Mouse (Mus musculus) gastrocnemius, postnatal 10 days (tissue): ENCODE measurements around the gene Pde4d. TPM values are rescaled to one million over a fixed set of nuclear protein-coding genes. Genes with fewer than 3 reads are reported as not detected.

Experiments used
- DNase-seq: peaks from one replicate; pipeline ENCODE4 v3.0.0; 2021; ENCODE audit warnings: mixed read lengths
- total RNA-seq, 2 experiments: library from RNA; stranded (reverse); gene quantifications; 2 replicates each; pipeline ENCODE4 v1.2.3; 2021

The Pde4d gene
- total RNA-seq, 2 experiments from 2014 or later = 79.5 to 83.1 TPM

DNA sequence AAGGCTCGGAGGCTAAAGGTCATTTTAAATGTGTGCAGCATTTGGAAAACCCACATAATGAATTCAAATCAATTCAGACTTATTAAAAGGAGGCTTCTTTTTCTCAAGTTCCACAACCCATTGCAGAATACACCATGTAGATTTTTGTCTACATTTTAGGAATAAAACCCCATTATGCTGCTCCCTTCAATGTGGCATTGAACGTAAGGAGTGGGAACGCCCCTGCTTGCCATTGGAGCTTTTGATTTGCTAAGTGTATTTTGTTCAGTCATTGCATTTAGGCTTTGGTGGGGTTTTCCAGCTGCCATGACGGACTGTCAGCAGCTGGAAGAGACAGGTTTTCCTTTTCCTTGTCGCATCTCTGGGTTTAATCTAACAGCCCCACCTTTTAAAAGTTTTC is 1256.8 kb downstream of the Pde4d start:
- DNase-seq = no peak

DNA sequence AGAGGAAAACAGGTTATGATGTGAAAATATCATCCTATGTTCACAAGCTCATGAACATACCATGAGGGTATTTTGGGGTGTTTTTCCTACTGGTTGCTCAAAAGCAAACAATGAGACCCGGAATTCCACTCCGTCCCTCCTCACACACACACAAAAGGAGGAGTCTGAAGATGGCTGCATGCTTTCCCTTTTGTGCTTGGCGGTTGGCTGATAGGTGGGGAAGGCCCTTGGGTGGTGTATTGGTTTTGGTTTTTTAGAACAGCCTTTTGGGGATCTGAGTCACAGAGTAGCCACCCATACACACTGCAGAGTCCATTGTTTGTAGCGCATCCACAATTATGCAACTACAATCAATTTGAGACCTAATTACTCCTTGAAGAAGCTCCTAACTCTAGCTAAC is 1257.4 kb downstream of the Pde4d start:
- no peak for DNase-seq

DNA sequence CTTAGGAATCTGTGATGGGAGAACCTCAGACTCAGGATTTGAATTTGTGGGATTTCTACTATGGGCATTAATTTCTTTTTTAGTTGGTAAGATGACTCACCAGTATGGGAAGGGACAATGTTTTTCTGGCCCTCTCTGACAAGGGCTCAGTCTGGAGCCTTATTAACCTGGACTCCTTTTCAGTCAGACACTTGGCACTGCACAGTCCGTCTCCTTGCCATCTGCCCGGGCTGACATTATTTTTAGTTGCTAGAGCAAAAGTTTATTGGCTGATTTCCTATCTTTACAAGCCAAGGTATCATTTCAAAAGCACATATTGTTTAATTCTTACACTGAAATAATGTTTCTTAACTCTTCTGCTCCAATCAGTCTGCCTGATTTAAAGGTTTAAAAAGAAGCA is 1258.6 kb downstream of the Pde4d start:
- DNase-seq = no peak

DNA sequence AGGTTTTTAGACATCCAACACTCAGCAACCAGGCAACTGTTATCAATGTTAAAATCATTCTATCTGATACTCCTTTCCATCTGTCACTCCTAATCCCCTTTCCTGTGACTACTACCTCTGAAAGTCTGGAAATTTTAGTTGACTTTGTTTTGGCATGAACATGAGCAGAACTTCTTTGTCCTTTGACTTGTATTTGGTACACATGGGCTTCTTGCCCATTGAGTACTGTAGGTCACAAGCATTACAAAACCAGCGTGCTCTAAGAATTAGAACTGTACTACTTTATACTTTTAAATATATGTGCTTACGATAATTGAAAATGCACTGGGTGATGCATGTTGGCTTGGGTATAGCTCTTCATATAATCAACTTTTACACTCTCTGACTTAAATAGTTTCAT is 1264.8 kb downstream of the Pde4d start:
- no peak for DNase-seq

DNA sequence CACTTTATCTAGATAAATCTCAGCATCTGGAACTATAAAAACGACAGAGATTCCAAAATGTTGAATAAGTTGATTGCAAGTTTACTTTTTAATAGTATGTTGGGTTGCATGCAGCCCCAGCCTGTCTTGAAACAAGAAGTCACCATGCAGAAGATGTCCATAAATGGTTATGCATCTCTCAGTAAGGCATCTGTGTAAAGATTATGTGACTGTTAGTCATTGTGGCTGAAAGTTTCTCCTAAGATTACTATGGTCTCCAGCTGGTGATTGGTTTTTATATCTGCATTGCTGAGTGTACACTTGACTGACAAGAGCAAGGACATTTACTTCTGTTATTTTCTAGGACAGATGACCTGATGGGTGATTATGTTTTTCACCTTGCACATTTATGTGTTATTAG is 1265.6 kb downstream of the Pde4d start:
- no peak for DNase-seq

DNA sequence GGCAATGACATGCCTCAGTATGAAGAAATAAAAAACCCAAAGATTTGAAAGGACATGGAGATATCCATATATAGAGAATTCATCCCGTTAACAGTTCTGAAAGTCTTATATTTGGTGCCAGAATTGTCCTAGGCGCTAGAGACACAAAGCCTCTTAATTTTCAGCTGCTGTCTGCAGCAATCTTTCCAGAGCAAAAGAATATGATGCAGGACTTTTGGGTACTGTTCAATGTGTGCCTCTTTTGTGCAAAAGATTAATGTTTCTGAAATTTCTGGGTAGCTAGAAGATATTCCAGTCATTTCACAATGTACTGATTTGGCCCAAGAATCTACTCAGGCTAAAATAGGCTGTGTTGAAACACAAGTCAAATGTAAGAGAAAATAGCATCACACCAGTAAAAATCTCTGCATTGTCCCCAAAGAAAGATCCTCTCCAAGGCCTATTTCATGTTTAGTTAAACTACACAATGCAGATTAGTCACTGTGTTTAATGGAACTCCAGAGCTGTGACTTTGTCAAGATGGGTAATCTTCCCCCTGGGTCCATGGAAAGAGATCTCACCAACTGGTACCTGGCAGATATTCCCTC is 1270.5 kb downstream of the Pde4d start:
- DNase-seq = no peak

DNA sequence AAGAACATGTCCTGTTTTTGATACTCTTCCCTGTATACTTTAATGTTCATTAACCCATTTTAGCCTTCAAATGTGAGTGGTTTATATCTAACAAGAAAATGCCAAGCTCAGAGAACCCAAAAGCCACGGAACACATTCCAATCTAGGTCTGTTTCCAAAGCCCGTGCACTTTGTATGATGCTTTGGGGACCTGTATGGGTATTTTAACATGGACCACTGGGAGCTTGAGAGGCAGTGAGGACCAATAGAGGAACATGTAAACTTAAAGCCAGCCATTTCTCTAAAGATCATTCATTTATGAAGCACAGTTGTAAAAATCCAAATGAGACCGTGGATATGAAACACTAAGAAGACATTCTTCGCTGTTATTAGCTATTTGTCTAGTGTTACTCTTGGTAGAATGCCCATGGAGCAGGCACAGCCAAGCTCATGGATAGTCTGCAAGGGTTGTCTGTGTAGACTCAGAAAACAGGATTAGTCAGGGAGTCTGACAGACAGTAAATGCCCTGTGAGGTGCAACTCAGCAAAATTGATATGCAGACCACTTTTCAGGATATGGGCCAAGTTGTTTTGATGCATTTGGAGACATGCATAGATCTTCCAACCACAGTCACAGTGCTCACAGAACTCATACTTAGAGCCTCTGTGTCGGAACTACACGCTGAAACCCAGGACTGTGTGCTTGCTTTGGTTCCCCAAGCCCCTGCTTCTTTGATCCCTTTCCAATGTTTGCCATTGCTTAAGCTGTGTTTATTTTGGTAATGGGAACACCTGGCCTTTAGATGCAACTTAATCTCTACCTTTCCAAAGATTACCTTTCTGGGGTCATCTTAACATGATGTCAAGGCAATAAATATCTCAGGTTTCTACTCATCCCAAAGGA is 1272.7 kb downstream of the Pde4d start:
- DNase-seq = no peak

DNA sequence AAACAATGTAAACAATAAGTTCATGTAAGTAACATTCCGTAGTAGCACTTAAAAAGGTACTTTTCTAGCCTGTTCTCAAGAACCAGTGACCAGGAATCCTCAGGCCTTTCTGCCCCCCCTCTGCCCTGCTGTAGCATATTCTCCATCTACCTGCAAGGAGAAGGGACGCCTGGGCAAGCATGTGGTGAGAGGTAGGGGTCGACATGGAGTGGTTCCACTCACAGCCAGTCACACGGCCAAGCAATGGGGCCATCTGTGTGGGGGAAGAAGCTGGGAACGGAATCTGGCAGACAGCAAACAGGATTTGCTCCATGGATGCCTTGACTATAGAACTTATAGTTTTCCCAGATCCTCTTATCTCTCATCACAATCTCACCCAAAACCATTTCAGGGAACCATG is 1277.6 kb downstream of the Pde4d start:
- no peak for DNase-seq

DNA sequence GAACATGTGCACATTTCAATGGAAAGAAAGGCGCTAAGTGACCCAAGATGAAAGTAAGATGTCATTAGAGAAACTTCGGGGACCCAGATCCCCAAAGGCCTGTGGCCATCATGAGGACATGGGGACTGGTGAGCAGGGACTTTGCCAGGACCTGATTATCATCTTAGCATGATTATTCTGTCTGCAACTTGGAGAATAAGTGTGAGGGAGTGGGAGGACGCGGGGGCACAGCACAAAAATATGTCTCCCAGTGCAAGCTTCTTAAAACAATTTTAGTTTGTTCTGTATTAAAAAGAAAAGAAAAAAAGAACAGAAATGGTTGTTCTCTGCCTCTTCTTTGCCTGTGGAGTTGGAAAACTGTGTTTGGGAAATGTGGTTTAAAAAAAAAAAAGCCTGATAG is 1279.9 kb downstream of the Pde4d start:
- DNase-seq = no peak

DNA sequence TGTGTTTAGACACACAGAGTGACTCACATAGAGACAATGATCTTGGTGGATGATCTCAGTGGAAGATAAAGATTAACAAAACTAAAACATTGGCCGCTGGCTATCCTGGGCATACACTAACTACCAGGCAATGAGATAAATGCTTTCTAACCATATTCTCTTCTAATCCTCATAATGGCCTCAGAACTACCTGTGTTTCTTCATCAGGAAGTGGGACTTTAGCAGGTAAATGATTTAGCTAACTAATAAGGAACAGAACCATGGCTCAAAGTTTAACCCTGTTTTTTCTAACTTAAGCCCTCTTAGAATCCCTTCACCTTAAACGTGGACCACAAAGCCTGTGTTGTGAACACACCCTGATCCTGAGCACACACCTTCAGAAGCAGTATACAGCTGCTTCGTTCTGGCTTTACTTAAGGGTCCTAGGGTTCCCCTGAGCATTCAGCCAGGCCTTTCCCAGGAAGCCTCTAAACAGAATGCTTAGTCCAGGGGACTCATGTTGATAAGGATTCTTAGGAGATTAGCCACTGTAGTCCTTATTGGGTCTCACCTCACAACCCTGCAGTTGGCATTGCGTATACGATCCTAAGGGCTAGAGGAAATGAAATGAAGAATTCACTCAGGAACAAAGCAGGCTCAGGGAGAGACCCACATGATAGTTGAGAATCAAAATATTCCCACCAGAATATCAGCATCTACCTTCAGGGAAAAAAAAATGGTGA is 1283.1 kb downstream of the Pde4d start:
- DNase-seq = no peak

DNA sequence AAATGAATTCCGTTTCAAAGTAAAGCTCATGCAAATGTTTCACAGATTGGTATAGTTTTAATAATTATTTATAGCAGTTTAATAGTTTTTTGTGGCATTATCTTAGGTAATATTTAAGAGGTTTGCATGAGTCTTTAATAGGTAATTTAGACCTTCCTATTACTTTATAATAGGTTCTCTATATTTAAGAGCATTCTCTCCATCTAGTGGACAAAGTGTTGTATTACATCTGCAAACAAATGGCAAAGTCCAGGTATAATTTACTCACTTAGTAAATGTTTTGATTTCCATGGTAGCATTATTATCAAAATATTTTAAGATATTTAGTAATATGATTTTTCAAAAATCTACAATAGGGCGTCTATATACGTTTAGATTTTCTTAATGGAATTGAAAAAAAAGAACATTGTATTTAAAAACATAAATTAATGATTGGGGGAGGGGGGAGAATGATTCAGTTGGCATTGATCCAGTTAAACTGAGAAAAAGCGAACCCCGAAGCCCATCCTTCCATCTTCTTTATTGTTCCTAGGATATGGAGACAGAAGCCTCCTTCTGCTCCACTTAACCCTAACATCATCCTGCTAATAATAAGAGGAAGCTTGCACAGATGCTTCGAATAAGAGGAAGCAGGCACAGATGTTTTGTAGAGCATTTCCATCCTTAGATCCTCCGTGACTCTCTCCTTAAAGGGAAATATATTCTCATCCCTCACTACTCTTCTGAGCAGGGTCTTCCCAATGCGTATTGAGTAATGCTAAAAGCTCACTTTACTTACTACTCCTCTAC is 1286.7 kb downstream of the Pde4d start:
- DNase-seq = no peak

DNA sequence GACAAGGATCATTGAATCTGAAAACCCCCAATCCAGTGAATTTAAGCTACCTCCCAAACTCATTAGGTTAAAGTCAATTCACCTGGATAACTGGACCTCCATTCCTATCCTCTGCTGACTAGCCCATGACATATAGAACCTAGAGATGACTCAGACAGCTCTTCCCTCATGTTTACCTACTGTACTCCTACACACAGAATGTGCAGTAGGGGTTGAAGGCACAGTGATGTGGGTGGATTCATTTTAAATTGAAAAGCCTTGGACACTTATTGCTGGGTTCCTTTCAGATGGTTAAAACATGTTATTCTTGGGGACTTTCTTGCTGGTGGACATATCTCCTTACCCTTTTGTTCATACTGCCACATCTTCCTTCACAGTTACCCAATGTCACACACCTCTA is 1296.7 kb downstream of the Pde4d start:
- no peak for DNase-seq

DNA sequence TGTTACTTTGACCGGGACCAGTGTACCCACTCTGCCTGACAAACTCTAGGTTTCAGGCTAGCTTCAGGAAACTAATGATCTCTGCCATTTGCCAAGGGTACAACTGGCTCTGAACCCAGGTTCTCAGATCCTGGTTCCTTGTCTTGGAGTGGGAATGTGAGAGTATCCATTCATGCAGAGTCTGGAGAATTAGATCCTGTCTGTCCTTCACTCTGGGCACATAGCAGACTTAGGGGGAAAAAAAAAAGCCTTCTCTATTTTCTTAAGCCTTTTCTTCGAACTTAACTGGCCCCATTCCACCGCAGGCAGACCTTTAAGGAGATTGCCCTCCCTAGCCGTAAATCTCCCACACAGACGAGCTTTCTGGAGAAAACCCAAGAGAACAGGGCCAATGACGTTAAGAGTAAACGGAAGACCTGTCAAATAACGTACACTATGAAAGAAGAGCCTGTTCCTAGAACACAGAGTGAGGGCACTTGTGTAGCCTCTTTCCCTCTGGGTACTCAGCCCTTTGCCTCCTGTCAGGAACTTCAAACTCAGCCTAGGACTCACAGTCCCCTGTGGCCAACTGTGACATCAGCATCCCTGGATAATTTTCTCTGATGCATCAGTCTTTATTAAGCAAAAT is 1302.6 kb downstream of the Pde4d start:
- DNase-seq = no peak

DNA sequence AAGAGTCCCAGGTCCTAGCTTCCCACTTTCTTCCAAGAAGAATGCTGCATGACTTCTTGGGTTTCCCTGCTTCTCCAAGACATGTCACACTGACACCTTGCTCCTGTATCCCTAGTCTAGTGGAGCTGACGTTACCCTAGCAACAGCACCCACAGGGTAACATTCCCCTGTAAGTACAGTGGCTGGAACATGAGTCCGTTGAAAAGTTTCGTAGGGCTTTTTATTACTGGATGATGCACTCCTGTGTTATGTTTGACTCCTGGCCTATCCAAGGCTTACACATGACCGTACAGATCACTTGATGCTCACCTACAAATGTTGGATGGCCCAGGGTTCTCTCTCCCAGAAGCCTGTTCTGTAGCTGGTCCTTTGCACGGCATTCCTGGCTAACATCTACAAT is 1307.1 kb downstream of the Pde4d start:
- DNase-seq = no peak

DNA sequence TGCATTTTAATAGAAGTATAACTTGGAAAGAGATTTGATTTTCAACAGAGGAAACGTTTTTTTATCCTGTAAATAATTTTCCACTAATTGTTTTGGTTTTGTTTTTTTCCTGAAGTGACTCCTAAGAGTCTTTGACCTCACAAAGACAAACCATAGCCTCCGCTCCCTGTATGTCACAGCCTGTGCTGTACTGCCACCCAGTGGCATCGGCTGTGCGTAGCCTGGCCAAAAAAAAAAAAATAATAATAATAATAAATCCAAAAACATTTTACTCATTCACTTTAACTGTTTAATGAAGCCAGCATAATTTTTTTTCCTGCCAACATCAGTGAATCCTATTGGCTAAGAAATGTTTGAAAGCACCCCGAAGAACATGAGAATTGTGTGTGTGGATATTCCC is 1309.5 kb downstream of the Pde4d start:
- peak; percentile 36 for DNase-seq

DNA sequence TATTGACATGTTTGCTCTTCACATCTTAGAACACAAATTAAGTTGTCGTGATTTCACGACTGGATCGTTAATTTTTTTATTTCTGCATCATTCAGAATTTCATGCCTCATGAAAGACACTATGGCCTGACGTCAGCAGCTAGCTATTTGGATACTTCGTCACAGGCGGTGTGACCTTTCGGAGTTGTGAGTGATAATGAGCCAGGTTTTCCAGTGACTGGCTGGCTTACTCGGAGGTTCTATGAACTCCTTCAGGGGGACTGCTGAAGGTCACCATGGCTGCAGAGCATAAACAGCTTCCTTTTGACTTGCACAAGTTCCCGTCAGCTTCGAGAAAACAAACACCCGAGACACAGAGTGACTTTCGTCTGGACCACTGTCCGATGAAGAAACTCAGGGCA is 1311.3 kb downstream of the Pde4d start:
- DNase-seq = no peak

DNA sequence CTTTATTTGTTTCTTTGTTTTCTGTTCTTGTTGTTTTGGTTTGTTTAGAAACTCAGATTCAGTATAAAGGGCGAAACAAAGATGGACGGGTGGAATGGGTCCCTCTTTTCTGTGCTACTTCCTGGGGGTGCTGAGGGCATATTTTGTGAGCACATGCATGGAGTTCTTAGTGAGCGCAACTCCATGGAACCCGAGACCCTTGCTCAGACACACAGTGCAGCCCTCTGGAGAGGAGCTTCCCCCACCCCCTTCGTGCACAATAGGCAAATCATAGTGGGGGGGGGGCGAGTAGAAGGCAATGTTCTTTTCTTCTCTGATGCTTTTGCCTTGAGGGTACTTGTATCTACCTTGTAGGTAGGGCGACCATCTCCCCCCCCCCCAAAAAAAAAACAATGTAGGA is 1325.0 kb downstream of the Pde4d start:
- DNase-seq = no peak

DNA sequence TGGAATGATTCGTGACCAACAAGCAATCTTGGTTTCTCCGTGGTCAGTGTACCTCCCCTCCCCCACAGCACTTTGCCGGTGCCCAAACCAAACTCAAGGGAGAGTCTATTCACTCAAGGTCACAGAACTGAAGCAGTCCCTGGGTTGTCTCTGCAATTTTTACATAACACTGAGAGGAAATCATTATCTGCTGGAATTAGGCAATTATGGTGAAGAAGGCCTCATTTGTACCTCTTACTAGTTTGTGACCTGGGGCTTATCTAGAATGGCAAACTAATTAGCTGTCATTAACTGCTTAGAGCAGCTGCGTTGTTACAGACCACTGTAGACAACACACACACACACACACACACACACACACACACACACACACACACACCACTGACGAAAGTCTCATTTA is 1325.4 kb downstream of the Pde4d start:
- DNase-seq = no peak

DNA sequence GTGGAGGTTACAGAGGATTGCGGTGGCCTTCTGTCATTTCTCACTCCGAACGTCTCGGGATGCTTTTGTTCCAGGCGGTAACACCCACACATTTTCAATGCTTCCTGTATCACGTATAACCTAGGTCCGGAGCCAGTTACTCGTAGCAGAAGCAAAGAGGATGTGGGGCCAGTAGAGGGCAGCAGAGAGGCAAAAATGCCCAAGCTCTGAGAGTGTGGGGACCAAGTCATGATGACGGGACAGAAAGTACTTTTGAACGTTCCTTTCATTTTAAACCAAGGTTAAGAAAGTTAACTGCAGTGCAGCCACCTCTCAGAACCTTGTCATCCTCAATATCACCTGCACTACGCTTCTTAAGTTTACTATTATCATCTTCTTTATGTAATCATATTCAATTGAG is 1326.4 kb downstream of the Pde4d start:
- DNase-seq = peak; percentile 86

DNA sequence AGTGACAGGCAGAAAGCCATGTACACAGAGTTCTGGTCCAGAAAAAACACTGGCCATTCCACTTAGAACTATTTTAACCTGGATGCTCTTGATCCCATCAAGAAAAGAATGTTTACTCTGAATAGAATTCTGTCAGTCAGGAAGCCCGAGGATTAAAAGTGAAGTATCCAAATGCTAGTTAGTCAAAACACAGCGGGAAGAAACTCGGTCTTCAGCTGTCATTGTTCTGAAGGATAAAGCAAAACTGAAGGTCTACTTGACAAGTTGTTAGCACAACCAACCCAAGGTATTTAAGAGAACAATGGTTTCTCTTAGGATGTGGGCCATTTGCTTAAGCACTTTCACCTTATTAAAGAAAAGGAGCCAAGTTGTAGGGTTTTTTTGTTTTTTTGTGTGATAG is 1327.2 kb downstream of the Pde4d start:
- DNase-seq = no peak

DNA sequence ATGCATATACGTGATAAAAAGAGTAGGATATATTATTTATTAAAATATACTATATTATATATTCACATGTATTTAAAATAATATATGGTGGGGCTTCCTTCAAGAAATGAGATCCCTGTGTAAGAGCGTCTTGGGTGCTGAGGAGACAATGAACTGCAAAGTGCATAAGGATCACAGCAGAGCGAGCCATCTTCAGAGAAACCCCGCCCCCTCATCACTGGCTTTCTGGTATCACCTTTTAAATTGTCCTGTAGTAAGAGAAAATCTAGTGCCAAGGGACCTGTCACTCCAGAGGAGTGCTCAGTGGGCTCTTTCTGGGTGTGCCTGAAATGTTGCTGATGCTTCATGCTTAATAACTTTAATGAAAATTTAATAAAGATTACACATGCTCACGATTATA is 1327.7 kb downstream of the Pde4d start:
- no peak for DNase-seq

DNA sequence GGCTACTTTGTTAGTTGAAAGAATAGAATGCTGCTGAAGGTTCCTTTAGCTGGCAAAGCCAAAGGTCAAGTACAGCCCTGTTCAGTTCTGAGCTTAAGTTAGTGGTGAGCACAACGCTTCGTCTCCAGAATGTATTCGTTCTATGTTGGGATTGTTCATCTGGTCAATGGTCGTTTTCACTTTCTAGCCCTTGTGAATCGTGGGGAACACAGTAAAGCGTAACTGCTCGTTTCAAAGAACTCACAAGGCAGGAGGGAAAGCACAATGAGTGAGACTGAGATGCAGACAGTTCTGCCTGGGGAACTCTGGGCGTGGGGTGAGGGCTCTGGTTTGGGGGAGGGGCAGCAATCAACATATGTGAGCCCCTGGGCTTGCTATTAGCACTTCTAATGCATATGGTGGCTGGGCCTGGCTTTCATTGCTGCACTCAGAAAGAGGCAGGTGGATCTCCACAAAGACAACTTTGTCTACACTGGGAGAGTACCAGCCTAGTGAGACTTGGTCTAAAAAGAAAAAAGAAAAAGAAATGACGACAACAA is 1328.6 kb downstream of the Pde4d start:
- DNase-seq = no peak
